Mouse (Mus musculus) regulatory T cell (primary cell): ENCODE data around the gene Gsg1l.

Source experiments
- in situ Hi-C: fragments of 300-600 bp; cut with MboI, MseI; formaldehyde crosslinking; loops from one replicate; pipeline ENCODE4 v1.15.1; 2025; ENCODE audit warnings: high pct_unique_total_duplicates

Gene Gsg1l

DNA sequence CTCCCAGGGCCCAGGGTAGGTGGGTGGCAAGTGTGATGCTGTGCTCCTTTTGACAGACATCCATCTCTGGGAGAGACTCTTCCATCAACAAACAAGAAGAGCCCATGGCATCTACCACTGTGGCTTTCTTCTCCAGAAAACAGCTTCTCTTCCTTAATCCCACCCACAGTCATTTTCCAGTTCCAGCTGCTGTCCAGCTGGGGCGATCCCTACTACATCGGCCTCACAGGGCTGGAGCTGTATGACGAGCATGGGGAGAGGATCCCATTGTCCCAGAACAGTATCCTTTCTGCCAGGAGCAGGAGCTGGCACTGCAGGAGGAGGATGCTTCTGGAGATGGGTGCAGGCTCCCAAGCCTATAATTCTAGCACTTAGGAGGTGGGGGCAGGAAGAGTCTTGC lies 213.6 kb downstream of the Gsg1l start:
- in situ Hi-C loops: no loop called here

DNA sequence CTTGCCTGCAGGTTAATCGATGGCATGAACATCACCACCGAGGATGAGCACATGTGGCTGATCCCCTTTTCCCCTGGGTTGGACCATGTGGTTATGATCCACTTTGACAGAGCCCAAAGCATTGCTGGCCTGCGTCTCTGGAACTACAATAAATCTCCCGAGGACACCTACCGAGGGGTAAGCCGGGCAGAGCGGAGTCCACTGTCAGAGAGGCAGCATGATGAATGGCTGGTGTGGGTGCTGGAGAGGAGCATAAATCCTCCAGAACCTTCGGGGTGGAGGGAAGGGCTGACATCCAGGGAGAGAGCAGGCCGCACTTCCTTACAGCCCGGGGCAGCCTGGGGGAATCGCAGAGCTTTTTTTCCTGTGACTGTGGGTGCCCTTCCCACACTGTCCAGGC lies 217.0 kb downstream of the Gsg1l start:
- in situ Hi-C loops: no loop called here

DNA sequence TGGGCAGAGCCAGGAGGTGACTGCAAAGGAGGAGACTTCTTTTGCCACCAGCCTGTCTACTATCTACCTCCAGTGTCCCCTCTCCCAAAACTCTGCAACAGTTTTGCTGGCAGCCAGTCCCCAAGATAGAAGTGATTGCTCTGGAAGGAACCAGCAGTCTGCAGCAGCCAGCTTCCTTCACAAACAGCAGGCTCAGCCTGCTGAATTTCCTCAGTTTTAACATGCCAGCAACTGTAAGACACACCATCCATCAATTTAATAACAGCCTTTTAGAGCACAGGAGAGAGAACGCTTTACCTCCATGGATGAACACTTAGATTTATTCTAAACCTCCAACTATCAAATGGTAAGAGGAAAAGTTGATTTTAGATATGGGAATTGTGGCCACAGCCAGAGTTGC lies 218.2 kb downstream of the Gsg1l start:
- in situ Hi-C loops: no loop called here

DNA sequence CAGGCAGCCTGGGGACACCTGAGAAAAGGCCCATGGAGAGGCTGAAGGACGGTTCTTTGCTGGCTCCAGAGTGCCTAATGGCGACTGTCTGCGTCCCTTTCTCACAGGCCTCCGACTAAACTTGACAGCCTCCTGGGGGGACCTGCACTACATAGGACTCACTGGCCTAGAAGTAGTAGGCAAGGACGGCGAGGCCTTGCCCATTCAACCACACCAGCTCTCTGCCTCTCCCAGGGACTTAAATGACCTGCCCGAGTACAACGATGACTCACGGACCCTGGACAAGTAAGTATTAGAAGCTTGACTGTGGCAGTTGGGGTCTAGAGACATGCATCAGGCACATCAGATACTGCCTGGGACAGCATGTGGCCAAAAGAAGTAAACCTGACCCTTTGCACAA lies 221.8 kb downstream of the Gsg1l start:
- in situ Hi-C loops: no loop called here

DNA sequence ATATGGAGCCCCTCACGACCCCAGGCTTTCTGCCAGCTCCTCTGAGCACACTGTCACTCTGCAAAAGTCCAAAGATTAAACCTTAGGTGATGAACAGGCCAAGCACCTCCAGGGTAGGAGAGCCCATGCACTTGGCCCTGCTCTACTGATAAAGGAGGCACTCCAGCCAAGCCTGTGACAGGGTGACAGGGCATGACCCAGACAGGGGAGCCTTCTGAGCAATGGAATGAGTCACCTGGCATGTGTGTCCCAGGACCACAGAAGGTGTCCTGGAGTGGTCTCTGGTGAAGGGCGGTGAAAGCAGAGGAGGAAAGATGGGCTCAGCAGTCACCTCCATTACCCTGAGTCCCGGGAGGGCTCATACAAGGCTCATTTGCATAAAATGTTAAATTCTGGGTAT lies 222.6 kb downstream of the Gsg1l start:
- in situ Hi-C loops: no loop called here

DNA sequence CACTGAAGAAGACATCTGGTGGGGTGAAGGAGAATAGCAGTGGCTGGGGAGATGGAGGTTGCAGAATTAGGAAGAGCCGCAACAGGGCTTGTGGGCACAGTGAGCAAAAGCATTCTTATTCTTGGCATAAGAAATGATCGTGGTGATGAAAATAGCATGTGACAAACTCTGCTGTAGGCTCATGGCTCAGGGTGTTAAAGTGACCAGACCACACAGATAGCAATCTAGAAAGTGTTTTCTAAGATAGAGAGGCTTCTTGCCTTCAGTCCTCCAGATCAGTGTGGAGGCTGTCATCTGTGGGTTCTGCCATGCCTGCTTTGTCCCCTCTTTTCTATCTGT lies 234.7 kb downstream of the Gsg1l start:
- in situ Hi-C loops: loop anchor here (5.0 kb wide), 1 partner anchor 55 kb away; no protein-coding TSS in a partner anchor

DNA sequence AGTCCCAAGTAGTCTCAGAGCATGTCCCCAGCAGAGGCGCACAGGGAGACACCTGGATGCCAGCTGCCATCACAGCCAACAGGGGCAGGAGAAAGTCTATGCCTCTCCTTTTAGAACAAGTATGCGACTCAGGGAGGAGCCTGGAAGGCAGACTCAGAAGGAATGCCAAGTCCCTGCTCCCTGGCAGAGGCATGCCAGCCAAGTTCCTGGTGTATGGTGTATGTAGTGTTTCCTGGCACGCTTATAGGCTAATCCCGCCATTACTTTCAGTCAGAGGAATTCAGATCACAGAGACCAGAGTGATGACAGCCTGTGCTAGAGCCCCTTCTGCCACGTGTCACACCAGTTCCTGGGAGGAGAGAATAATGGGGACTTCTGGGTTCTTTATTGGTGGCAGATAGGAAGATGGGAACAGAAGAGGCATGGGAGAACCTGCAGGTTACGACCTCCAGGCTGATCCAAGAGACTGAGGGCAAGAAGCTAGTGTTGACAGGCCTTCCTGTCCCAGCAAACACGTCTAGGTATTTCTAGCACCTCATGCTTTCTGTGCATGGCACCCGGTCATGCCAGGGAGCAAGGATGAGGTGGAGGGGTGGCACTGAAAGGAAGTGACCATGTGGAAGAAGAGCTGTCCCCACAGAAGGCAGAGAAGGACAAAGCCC lies 235.2 kb downstream of the Gsg1l start:
- in situ Hi-C loops: loop anchor here (5.0 kb wide), 1 partner anchor 55 kb away; no protein-coding TSS in a partner anchor

DNA sequence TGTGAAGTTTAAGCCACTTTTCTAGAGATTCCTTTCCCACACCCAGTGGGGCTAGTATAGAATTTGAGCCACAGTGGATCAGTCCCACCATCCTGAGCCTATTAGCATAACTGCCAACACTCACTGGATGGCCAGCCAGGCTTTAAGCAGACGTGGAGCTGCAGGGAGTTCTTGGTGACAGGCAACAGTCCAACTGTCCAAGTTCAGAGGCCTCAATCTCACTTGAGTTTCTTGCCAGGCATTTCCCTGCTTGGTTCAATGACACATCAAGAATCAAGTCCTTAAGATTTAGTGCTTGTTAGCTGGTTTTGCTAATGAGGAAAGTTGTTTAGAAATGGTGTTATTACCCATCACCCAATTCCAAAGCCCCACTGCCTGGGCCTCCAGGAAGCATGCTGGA lies 236.6 kb downstream of the Gsg1l start:
- in situ Hi-C loops: loop anchor here (5.0 kb wide), 1 partner anchor 53 kb away; no protein-coding TSS in a partner anchor

DNA sequence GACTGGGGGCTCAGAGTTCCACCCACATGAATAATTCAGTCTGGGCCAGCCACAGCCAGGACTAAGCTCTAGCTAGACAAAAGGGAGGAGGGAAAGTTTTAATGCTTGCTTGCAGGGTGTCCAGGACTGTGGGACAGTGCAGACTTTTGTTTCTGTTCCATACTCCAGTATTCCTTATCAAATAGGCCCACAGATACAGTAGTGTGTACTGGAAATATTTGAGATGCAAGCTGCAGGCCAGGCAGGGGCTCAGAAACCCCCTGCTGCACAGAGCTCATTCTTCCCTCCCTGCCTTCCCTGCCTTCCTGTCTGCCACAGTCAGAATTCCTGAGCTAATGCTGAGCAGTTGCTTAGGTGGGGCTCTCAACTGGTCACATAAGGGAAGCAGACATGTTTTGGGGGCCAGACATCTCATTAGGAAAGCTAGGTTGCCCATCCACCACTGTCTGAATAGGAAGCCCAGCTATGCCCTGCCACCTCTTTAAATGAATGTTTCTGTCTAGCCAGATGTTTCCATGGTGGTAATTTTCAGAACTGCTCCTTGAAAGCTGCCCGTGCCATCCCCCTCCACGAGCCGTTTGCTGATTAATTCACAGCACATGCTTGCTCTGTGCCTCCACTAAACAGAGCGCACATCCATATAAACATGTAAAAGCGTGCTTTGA lies 244.0 kb downstream of the Gsg1l start:
- in situ Hi-C loops: loop anchor here (10.0 kb wide), 1 partner anchor 957 kb away; the partner anchor contains the start of genes Fam57b and Ppp4c

DNA sequence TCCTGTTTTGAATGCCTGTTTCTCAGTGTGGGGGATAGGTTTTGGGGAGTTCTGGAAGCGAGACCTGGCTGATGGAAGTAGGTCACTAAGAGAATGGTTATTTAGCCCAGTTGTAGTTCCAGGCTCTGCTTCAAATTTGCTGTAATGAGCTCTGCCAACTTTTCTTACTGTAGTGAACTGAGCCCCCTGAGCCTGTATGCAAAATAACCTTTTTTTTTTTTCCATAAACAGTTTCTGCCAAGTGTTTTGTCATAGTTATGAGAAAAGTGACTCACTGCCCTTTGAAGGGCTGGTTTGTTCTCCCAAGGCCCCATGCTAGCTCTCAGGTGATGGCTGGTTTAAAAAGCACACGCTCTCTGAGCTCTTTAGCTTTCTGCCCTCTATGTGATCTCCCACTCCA lies 248.7 kb downstream of the Gsg1l start:
- in situ Hi-C loops: loop anchor here (10.0 kb wide), 1 partner anchor 961 kb away; the partner anchor contains the start of genes Fam57b and Ppp4c

DNA sequence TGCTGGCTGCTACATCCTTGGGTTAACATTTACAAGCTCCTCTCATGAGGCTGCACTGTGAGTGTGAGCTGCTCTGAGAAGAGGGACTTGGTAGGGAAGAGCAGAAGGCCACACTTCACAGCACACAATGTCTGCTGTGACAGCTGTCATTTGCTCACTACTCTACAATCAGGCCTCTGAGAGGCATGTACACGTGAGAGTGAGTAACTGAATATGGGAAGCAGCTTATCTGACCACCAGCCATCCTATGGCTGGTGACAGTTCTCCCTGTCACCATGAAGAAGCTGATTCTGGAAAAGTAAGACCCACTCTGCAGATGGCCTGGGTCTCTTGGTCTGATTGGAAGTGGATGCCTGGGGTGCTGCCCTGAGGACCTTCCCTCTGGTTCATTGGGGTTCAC lies 249.4 kb downstream of the Gsg1l start:
- in situ Hi-C loops: loop anchor here (10.0 kb wide), 1 partner anchor 962 kb away; the partner anchor contains the start of genes Fam57b and Ppp4c

DNA sequence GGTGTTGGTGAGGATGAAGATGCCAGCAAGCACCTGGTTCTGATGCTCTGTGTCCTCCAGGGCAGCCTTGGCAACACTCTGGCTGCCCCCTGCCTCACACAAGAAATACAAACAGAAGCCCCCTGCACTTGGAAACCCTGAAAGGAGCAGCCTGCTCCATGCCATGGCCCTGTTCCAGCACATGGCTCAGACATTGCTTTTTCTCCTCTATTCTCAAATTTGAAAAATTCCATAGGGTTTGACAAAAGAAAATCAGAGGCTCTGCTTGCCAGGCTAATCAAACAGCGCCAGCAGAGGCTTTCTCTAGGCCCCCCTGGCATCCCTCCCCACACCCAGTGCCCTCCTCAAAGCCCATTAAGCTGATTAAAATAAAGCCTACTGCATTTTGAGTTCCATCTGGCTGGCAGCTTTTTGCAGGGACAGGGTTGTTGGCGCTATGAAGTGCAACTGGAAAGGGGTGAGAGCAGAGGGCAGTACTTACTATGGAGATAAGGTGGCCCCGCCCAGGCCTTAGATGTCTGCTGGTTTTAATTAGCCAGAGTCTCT lies 253.0 kb downstream of the Gsg1l start:
- in situ Hi-C loops: no loop called here

DNA sequence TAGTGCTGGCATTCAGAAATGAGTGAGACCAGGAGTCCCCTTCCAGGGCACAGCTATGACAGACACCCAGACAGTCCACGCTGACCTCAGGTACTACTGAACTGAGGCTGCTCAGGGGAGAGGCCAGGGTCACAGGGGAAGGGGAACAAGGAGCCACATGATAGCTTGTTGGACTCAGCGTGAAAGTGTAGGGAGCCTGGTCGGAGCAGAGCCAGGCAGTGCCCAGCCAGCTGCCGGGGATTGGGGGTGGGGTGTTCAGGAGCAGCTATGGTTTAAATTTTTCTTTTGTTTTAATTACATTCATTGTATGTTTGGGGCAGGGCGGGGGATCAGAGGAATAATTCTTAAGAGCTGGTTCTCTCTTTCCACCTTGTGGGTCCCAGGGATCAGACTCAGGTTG lies 253.7 kb downstream of the Gsg1l start:
- in situ Hi-C loops: no loop called here
